Mouse (Mus musculus): ENCODE data around the gene Zfp322a. TPM values are rescaled to one million over a fixed set of nuclear protein-coding genes. Genes with fewer than 3 reads are reported as not detected.
"Not testable (repeated sequence)": the region's sequence is repeated elsewhere in the genome, so short reads cannot be mapped to it uniquely, and the experiment has no call there.

Gene Zfp322a
- polyA plus RNA-seq, 1 experiment from 2014 or later, result 57.1 TPM

- H3K27ac ChIP-seq; H3K9me3 ChIP-seq; H3K36me3 ChIP-seq (replicated peaks): not testable (repeated sequence)
- Histone ChIP-seq H3K27me3 (ENCODE audit: poor library complexity, severe bottlenecking) (peaks cover 40% of the 10 kb centered on the region), H3K4me3 (peak overlapping the region; percentile 66), H3K4me1 (peaks cover 47% of the 10 kb centered on the region)
- DNase-seq (ENCODE audit: extremely low spot score, low spot score), result peak; percentile 72
- under 1% methylated on average over 18 of the region's 18 CpGs for WGBS
These were observed 60.2 kb downstream of the Zfp322a start for GRCm38 (mm10) chr13:23308639-23309307.

GRCm38 (mm10) chr13:23307069-23307814, 61.8 kb downstream of the Zfp322a start:
- H3K27ac ChIP-seq, result peak overlapping the region; percentile 75
- peaks cover 33% of the 10 kb centered on the region for H3K4me1 ChIP-seq
- DNase-seq (ENCODE audit: extremely low spot score, low spot score), result peak; percentile 69
- under 1% methylated on average over 24 of the region's 24 CpGs for WGBS
- H3K27me3 ChIP-seq (ENCODE audit: poor library complexity, severe bottlenecking), result peaks cover 25% of the 10 kb centered on the region
- no peaks in the 10 kb centered on the region for H3K36me3 ChIP-seq (replicated peaks)
- H3K9me3 ChIP-seq, result no peaks in the 10 kb centered on the region
- H3K4me3 ChIP-seq, result peak overlapping the region; percentile 66

GRCm38 (mm10) chr13:23306707-23307068, 62.3 kb downstream of the Zfp322a start:
- peaks cover 33% of the 10 kb centered on the region for H3K4me1 ChIP-seq
- no peaks in the 10 kb centered on the region for H3K9me3 ChIP-seq
- WGBS, result 8% methylated on average over 10 of the region's 10 CpGs
- peak; percentile 46 for DNase-seq (ENCODE audit: extremely low spot score, low spot score)
- H3K27ac ChIP-seq, result peak overlapping the region; percentile 75
- no peaks in the 10 kb centered on the region for H3K36me3 ChIP-seq (replicated peaks)
- H3K27me3 ChIP-seq (ENCODE audit: poor library complexity, severe bottlenecking), result peaks cover 19% of the 10 kb centered on the region
- peak overlapping the region; percentile 66 for H3K4me3 ChIP-seq

Other genes starting within 250 kb of the Zfp322a start
- gene Vmn1r218, start 236.1 kb downstream of the Zfp322a start, polyA plus RNA-seq (2016; fragmentation: Nextera tagmentation; extraction: Ambion mirVana), result not detected in 2 replicates
- gene Vmn1r219, start 209.9 kb downstream of the Zfp322a start, polyA plus RNA-seq (2016; fragmentation: Nextera tagmentation; extraction: Ambion mirVana), result 0.02 and 0.04 TPM in 2 replicates
- gene Vmn1r220, start 181.2 kb downstream of the Zfp322a start, polyA plus RNA-seq (2016; fragmentation: Nextera tagmentation; extraction: Ambion mirVana), result not detected in 2 replicates
- not detected in 2 replicates for gene Vmn1r221, start 155.1 kb downstream of the Zfp322a start, polyA plus RNA-seq (2016; fragmentation: Nextera tagmentation; extraction: Ambion mirVana)
- gene Vmn1r222, start 133.3 kb downstream of the Zfp322a start, polyA plus RNA-seq (2016; fragmentation: Nextera tagmentation; extraction: Ambion mirVana), result not detected in 2 replicates
- not detected in 2 replicates for gene Vmn1r223, start 122.1 kb downstream of the Zfp322a start, polyA plus RNA-seq (2016; fragmentation: Nextera tagmentation; extraction: Ambion mirVana)
- 15.3 and 15.5 TPM in 2 replicates for gene Abt1, start 54.7 kb upstream of the Zfp322a start, polyA plus RNA-seq (2016; fragmentation: Nextera tagmentation; extraction: Ambion mirVana)
- gene Btn1a1, start 96.7 kb upstream of the Zfp322a start, polyA plus RNA-seq (2016; fragmentation: Nextera tagmentation; extraction: Ambion mirVana), result 0.09 TPM in 1 of 2 replicates, not detected in the other
- gene Btn2a2, start 119.6 kb upstream of the Zfp322a start, polyA plus RNA-seq (2016; fragmentation: Nextera tagmentation; extraction: Ambion mirVana), result 0.52 and 0.54 TPM in 2 replicates
- 3.8 and 4.0 TPM in 2 replicates for gene Hist1h4h, start 161.8 kb upstream of the Zfp322a start, polyA plus RNA-seq (2016; fragmentation: Nextera tagmentation; extraction: Ambion mirVana)
- 6.7 and 9.5 TPM in 2 replicates for gene Hist1h2af, start 164.7 kb upstream of the Zfp322a start, polyA plus RNA-seq (2016; fragmentation: Nextera tagmentation; extraction: Ambion mirVana)
- 6.3 and 8.1 TPM in 2 replicates for gene Hist1h3g, start 166.2 kb upstream of the Zfp322a start, polyA plus RNA-seq (2016; fragmentation: Nextera tagmentation; extraction: Ambion mirVana)
- gene Hist1h2bh, start 174.2 kb upstream of the Zfp322a start, polyA plus RNA-seq (2016; fragmentation: Nextera tagmentation; extraction: Ambion mirVana), result 0.74 and 0.79 TPM in 2 replicates
- gene Hist1h3f, start 174.8 kb upstream of the Zfp322a start, polyA plus RNA-seq (2016; fragmentation: Nextera tagmentation; extraction: Ambion mirVana), result 1.00 and 1.7 TPM in 2 replicates
- 0.53 and 0.60 TPM in 2 replicates for gene Hist1h4f, start 182.4 kb upstream of the Zfp322a start, polyA plus RNA-seq (2016; fragmentation: Nextera tagmentation; extraction: Ambion mirVana)
- 0.58 and 0.60 TPM in 2 replicates for gene Hist1h1d, start 184.1 kb upstream of the Zfp322a start, polyA plus RNA-seq (2016; fragmentation: Nextera tagmentation; extraction: Ambion mirVana)
- gene Hist1h3e, start 193.2 kb upstream of the Zfp322a start, polyA plus RNA-seq (2016; fragmentation: Nextera tagmentation; extraction: Ambion mirVana), result 6.1 and 6.7 TPM in 2 replicates
- 102 and 105 TPM in 2 replicates for gene Hist1h2ae, start 202.0 kb upstream of the Zfp322a start, polyA plus RNA-seq (2016; fragmentation: Nextera tagmentation; extraction: Ambion mirVana)
- 6.4 and 6.7 TPM in 2 replicates for gene Hist1h2bg, start 202.2 kb upstream of the Zfp322a start, polyA plus RNA-seq (2016; fragmentation: Nextera tagmentation; extraction: Ambion mirVana)
- gene Hist1h2bf, start 205.0 kb upstream of the Zfp322a start, polyA plus RNA-seq (2016; fragmentation: Nextera tagmentation; extraction: Ambion mirVana), result 5.8 and 6.9 TPM in 2 replicates
- 1.5 TPM in 2 replicates for gene Hist1h2ad, start 205.2 kb upstream of the Zfp322a start, polyA plus RNA-seq (2016; fragmentation: Nextera tagmentation; extraction: Ambion mirVana)
- gene Hist1h3d, start 206.6 kb upstream of the Zfp322a start, polyA plus RNA-seq (2016; fragmentation: Nextera tagmentation; extraction: Ambion mirVana), result 7.1 and 7.2 TPM in 2 replicates
- 112 and 119 TPM in 2 replicates for gene Hist1h4d, start 212.4 kb upstream of the Zfp322a start, polyA plus RNA-seq (2016; fragmentation: Nextera tagmentation; extraction: Ambion mirVana)

Measured in forebrain, embryonic 10.5 days (tissue).